Mouse (Mus musculus): ENCODE measurements around the gene Klhdc4.

Klhdc4 gene

GRCm38 (mm10) chr8:121806126-121806525 is 23.2 kb downstream of the Klhdc4 start:
- DNase-seq (ENCODE audit: low read depth) = no peak

- no peak for DNase-seq (ENCODE audit: low read depth)
Measured at GRCm38 (mm10) chr8:121804829-121805228, 24.5 kb downstream of the Klhdc4 start.

GRCm38 (mm10) chr8:121798401-121798800 is 31.0 kb downstream of the Klhdc4 start:
- no peak for DNase-seq (ENCODE audit: low read depth)

GRCm38 (mm10) chr8:121796406-121796805 is 33.0 kb downstream of the Klhdc4 start:
- no peak for DNase-seq (ENCODE audit: low read depth)

- no peak for DNase-seq (ENCODE audit: low read depth)
Measured at GRCm38 (mm10) chr8:121795461-121795860, 33.9 kb downstream of the Klhdc4 start.

GRCm38 (mm10) chr8:121794151-121794550 is 35.2 kb downstream of the Klhdc4 start:
- no peak for DNase-seq (ENCODE audit: low read depth)

GRCm38 (mm10) chr8:121792627-121793026 is 36.7 kb downstream of the Klhdc4 start:
- peak; percentile 7 for DNase-seq (ENCODE audit: low read depth)

- no peak for DNase-seq (ENCODE audit: low read depth)
Measured at GRCm38 (mm10) chr8:121792159-121792558, 37.2 kb downstream of the Klhdc4 start.

GRCm38 (mm10) chr8:121788786-121789185 is 40.6 kb downstream of the Klhdc4 start:
- no peak for DNase-seq (ENCODE audit: low read depth)

- DNase-seq (ENCODE audit: low read depth) = no peak
Measured at GRCm38 (mm10) chr8:121786542-121786941, 42.8 kb downstream of the Klhdc4 start.

- DNase-seq (ENCODE audit: low read depth) = no peak
Measured at GRCm38 (mm10) chr8:121782493-121782892, 46.9 kb downstream of the Klhdc4 start.

- DNase-seq (ENCODE audit: low read depth) = no peak
Measured at GRCm38 (mm10) chr8:121773876-121774275, 55.5 kb downstream of the Klhdc4 start.

GRCm38 (mm10) chr8:121770845-121771752 is 58.3 kb downstream of the Klhdc4 start:
- no peak for DNase-seq (ENCODE audit: low read depth)

GRCm38 (mm10) chr8:121769621-121770020 is 59.7 kb downstream of the Klhdc4 start:
- DNase-seq (ENCODE audit: low read depth) = no peak

GRCm38 (mm10) chr8:121769095-121769494 is 60.3 kb downstream of the Klhdc4 start:
- no peak for DNase-seq (ENCODE audit: low read depth)

- DNase-seq (ENCODE audit: low read depth) = no peak
Measured at GRCm38 (mm10) chr8:121765594-121766138, 63.7 kb downstream of the Klhdc4 start.

- no peak for DNase-seq (ENCODE audit: low read depth)
Measured at GRCm38 (mm10) chr8:121763700-121764013, 65.7 kb downstream of the Klhdc4 start.

GRCm38 (mm10) chr8:121762999-121763699 is 66.2 kb downstream of the Klhdc4 start:
- no peak for DNase-seq (ENCODE audit: low read depth)

GRCm38 (mm10) chr8:121761480-121761879 is 67.9 kb downstream of the Klhdc4 start:
- no peak for DNase-seq (ENCODE audit: low read depth)

- DNase-seq (ENCODE audit: low read depth) = no peak
Measured at GRCm38 (mm10) chr8:121760484-121760883, 68.9 kb downstream of the Klhdc4 start.

- DNase-seq (ENCODE audit: low read depth) = no peak
Measured at GRCm38 (mm10) chr8:121758470-121758869, 70.9 kb downstream of the Klhdc4 start.

GRCm38 (mm10) chr8:121751407-121751806 is 78.0 kb downstream of the Klhdc4 start:
- peak; percentile 28 for DNase-seq (ENCODE audit: low read depth)

- no peak for DNase-seq (ENCODE audit: low read depth)
Measured at GRCm38 (mm10) chr8:121750512-121750911, 78.9 kb downstream of the Klhdc4 start.
